9 mouse cellular contexts compared by ENCODE assay signal in the genomic region with DNA sequence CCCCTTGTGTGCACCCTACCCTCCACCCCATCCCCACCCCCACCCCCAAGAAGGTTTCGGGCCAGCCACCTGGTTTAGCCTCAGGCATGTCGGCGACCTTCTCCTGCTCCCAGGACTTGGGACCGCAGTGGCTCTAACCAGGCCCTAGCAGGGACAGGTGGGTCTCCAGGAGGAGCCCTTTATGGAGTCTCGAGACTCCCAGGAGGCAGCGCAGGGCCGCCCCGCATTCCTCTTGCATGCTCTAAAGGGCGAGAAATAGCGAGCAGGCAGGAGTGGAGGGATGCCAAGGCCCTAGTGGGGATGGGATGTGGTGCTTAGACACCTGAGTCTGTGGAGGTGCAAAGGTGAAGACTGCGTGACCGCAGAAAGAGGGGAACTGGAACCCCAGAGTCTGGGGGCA. TPM values are rescaled to one million over a fixed set of nuclear protein-coding genes. Genes with fewer than 3 reads are reported as not detected.
DNase-seq lines count a peak whose midpoint lies in the region; ATAC-seq and TF ChIP-seq lines count a peak whose summit lies in the region.
"Had no signal": no experiment of that assay in that cellular context is flagged by ENCODE, and none has a peak within 500 bp of the region (broad histone marks: within the 10 kb centered on the region; RNA-seq: fewer than 3 reads in every experiment).

A gene (minus strand): TSS at position 155 of the 400 bp plus-strand sequence.

- H3K9ac ChIP-seq in hindbrain, embryonic 15.5 days = no peak within 1 kb of the TSS
- peak within 1 kb of the TSS; percentile 25; the same call in 1 of the 2 replicates for H3K9ac ChIP-seq in lung, embryonic 15.5 days

- no peak within 1 kb of the TSS for H3K27ac ChIP-seq in hindbrain, embryonic 15.5 days (replicated peaks)
- peak within 1 kb of the TSS; percentile 72 for H3K27ac ChIP-seq in lung, embryonic 15.5 days

- no peak for TF ChIP-seq CTCF in brain, embryonic 14.5 days (IDR thresholded peaks at IDR 0.05; ENCODE audit: borderline replicate concordance, extremely low read depth, insufficient read depth, insufficient read length)

- no peaks in the 10 kb centered on the region for H3K36me3 ChIP-seq in hindbrain, embryonic 15.5 days
- H3K36me3 ChIP-seq in lung, embryonic 15.5 days = no peaks in the 10 kb centered on the region

- no peak for TF ChIP-seq POLR2A in brain, embryonic 14.5 days (IDR thresholded peaks at IDR 0.05; ENCODE audit: borderline replicate concordance, extremely low read depth, insufficient read depth, insufficient read length, poor library complexity, severe bottlenecking)

- 40% methylated on average over 12 of the region's 12 CpGs for WGBS in hindbrain, embryonic 15.5 days
- 20% methylated on average over 12 of the region's 12 CpGs for WGBS in lung, embryonic 15.5 days

- H3K4me1 ChIP-seq in hindbrain, embryonic 15.5 days (replicated peaks) = peaks cover 11% of the 10 kb centered on the region
- H3K4me1 ChIP-seq in lung, embryonic 15.5 days = peaks cover 28% of the 10 kb centered on the region

- no peak for ATAC-seq in hindbrain, embryonic 15.5 days (ENCODE audit: low FRiP score, low read depth)
- no peak for ATAC-seq in lung, embryonic 15.5 days (ENCODE audit: borderline replicate concordance, extremely low read depth, low FRiP score, low TSS enrichment)

- peak within 1 kb of the TSS; percentile 39 for H3K4me2 ChIP-seq in hindbrain, embryonic 15.5 days
- H3K4me2 ChIP-seq in lung, embryonic 15.5 days = peak within 1 kb of the TSS; percentile 56

- peak; percentile 7 for DNase-seq in brain, embryonic 14.5 days (ENCODE audit: low read depth)
- peak; percentile 73 for DNase-seq in gastrocnemius, postnatal 10 days
- no peak for DNase-seq in embryo, embryonic 10 days (ENCODE audit: low spot score)
- DNase-seq in ovary, adult 18-20 months (ENCODE audit: low spot score) = no peak
- DNase-seq in right cerebral cortex, postnatal 4 days = no peak
- no peak for DNase-seq in T-cell, adult 2 months (ENCODE audit: low spot score)

- H3K9me3 ChIP-seq in hindbrain, embryonic 15.5 days = no peaks in the 10 kb centered on the region
- H3K9me3 ChIP-seq in lung, embryonic 15.5 days = no peaks in the 10 kb centered on the region

- H3K4me3 ChIP-seq in hindbrain, embryonic 15.5 days = no peak within 1 kb of the TSS
- H3K4me3 ChIP-seq in lung, embryonic 15.5 days = peak within 1 kb of the TSS; percentile 4; the same call in 1 of the 2 replicates
- H3K4me3 ChIP-seq: megakaryocyte, embryonic 14.5 days had no signal

- peaks cover 51% of the 10 kb centered on the region for H3K27me3 ChIP-seq in hindbrain, embryonic 15.5 days
- H3K27me3 ChIP-seq in lung, embryonic 15.5 days = peaks cover 64% of the 10 kb centered on the region

RNA-seq across cellular contexts. Expression of the gene that starts here (rescaled TPM):
- not detected in 2 replicates for polyA plus RNA-seq in brain, embryonic 14.5 days (2012; rRNA removed)
- total RNA-seq in gastrocnemius, postnatal 10 days (2021) = 1,000 to 10,000 TPM; 2,219 to 2,666 TPM
- polyA plus RNA-seq in hindbrain, embryonic 15.5 days (2015; fragmentation: Nextera tagmentation; extraction: Ambion mirVana) = 0.10 and 0.18 TPM in 2 replicates
- 0.45 and 0.65 TPM in 2 replicates for polyA plus RNA-seq in lung, embryonic 15.5 days (2015; fragmentation: Nextera tagmentation; extraction: Ambion mirVana)

Comparison
In these comparisons a context has a peak if more than half of its experiments do, and no peak if none do; other contexts are left out.
1. Peak in DNase-seq in brain, embryonic 14.5 days; RNA of the gene not detected or under 1 TPM.